Mouse (Mus musculus): Measurements from ENCODE around the gene Rundc3a. TPM values are rescaled to one million over a fixed set of nuclear protein-coding genes. Genes with fewer than 3 reads are reported as not detected.

Gene Rundc3a
- total RNA-seq, 2 experiments from 2014 or later, result 0.87 to 1.9 TPM

DNA sequence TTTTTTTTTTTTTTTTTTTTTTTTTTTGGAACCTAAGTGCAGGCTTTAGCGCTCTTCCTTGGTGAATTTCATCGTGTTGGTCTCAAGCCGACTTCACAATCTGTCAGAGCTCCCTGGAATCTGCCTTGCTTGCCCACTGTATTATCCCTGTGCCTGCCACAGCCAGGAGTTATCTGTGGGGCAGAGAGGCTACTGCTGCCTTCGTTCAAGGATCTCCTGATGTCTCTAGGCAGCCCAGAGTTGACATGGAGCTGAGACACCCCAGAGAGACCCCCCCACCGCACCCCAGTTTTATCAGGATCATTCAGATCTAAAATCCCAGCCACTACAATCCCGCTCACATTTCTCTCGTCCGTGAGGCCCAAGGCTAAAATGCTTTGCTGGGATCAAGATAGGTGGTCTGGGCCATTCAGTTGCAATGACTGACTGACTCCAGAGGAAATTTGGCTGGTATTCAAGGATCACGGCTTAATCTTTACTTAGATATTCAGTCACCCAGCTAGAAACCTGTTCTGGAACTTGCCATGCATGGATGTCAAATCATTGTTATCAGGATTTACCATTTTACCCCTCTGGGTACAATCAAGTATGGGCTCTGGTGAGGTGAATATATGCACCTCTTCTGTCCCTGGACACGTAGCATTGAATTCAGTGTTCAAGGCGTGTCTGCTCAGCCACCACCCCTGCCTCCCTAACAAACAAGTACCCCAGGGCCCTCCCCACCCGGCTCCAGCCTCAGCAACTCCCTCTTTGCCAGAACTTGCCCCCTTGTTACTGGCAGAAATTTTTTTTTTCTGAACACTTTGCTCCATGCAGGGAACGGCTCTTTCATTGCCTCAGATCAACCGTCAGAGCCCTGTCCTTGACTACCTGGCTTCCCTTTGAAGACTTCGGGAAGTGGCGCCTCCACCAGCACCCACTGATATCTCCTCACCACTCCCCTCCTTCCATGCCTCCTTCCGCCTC lies 56.1 kb downstream of the Rundc3a start:
- no peak for DNase-seq

Small RNA genes within 50 kb of the gene (microRNA-seq; reads per million reads assigned to microRNA genes)
- 0.25 to 0.32 reads per million in 2 experiments for gene Mir6930

Other genes with a start within 250 kb of the Rundc3a start
- gene Nags, start 247.9 kb upstream of the Rundc3a start, total RNA-seq (2021), result not detected
- gene Tmem101, start 237.0 kb upstream of the Rundc3a start, total RNA-seq (2021), result 10 to 100 TPM; 13.7 to 15.9 TPM
- 10 to 100 TPM; 83.1 to 84.4 TPM for gene Lsm12, start 208.1 kb upstream of the Rundc3a start, total RNA-seq (2021)
- 10 to 100 TPM; 32.2 to 34.6 TPM for gene G6pc3, start 203.8 kb upstream of the Rundc3a start, total RNA-seq (2021)
- 10 to 100 TPM; 68.5 to 86.9 TPM for gene Hdac5, start 163.2 kb upstream of the Rundc3a start, total RNA-seq (2021)
- 1 to 10 TPM in 1 of 2 experiments, under 1 TPM in 1; 0.99 to 1.2 TPM for gene BC030867, start 144.5 kb upstream of the Rundc3a start, total RNA-seq (2021)
- gene Asb16, start 124.7 kb upstream of the Rundc3a start, total RNA-seq (2021), result 10 to 100 TPM; 48.7 to 54.4 TPM
- 10 to 100 TPM; 15.7 to 18.9 TPM for gene Tmub2, start 108.5 kb upstream of the Rundc3a start, total RNA-seq (2021)
- 10 to 100 TPM; 20.8 to 25.5 TPM for gene Atxn7l3, start 96.8 kb upstream of the Rundc3a start, total RNA-seq (2021)
- gene Ubtf, start 73.7 kb upstream of the Rundc3a start, total RNA-seq (2021), result 10 to 100 TPM; 56.0 to 64.8 TPM
- gene Slc4a1, start 27.2 kb upstream of the Rundc3a start, total RNA-seq (2021), result 10 to 100 TPM in 1 of 2 experiments, 1 to 10 TPM in 1; 2.1 to 10.7 TPM
- gene Slc25a39, start 14.5 kb downstream of the Rundc3a start, total RNA-seq (2021), result 10 to 100 TPM; 51.7 to 53.5 TPM
- 10 to 100 TPM; 81.6 to 93.6 TPM for gene Grn, start 36.9 kb downstream of the Rundc3a start, total RNA-seq (2021)
- gene Fam171a2, start 54.3 kb downstream of the Rundc3a start, total RNA-seq (2021), result 10 to 100 TPM; 11.7 to 12.3 TPM
- 1 to 10 TPM; 1.9 to 3.7 TPM for gene Itga2b, start 76.7 kb downstream of the Rundc3a start, total RNA-seq (2021)
- gene Gpatch8, start 163.0 kb downstream of the Rundc3a start, total RNA-seq (2021), result 10 to 100 TPM; 28.9 to 33.9 TPM
- gene Gm11627, start 186.1 kb downstream of the Rundc3a start, total RNA-seq (2021), result 1 to 10 TPM in 1 of 2 experiments, under 1 TPM in 1; 0.50 to 1.0 TPM
- 10 to 100 TPM in 1 of 2 experiments, 1 to 10 TPM in 1; 8.0 to 12.5 TPM for gene Fzd2, start 211.0 kb downstream of the Rundc3a start, total RNA-seq (2021)

Data from gastrocnemius, postnatal 10 days (tissue).